Mouse (Mus musculus): ENCODE data around the gene Tcf12.
A peak's percentile ranks its signal among the peaks of the same experiment; 100 is the strongest.

Gene Tcf12

GRCm38 (mm10) chr9:71895931-71896724 lies 215.5 kb downstream of the Tcf12 start:
- no peak for DNase-seq

- DNase-seq: no peak
Observed at GRCm38 (mm10) chr9:71895291-71895690, 216.4 kb downstream of the Tcf12 start.

GRCm38 (mm10) chr9:71894943-71895286 lies 216.8 kb downstream of the Tcf12 start:
- no peak for DNase-seq

- DNase-seq: no peak
Observed at GRCm38 (mm10) chr9:71894246-71894942, 217.3 kb downstream of the Tcf12 start.

- no peak for DNase-seq
Observed at GRCm38 (mm10) chr9:71888450-71888849, 223.2 kb downstream of the Tcf12 start.

GRCm38 (mm10) chr9:71880629-71881028 lies 231.0 kb downstream of the Tcf12 start:
- DNase-seq: no peak

- no peak for DNase-seq
Observed at GRCm38 (mm10) chr9:71879972-71880371, 231.7 kb downstream of the Tcf12 start.

GRCm38 (mm10) chr9:71879415-71879814 lies 232.3 kb downstream of the Tcf12 start:
- no peak for DNase-seq

GRCm38 (mm10) chr9:71877867-71878266 lies 233.8 kb downstream of the Tcf12 start:
- no peak for DNase-seq

- no peak for DNase-seq
Observed at GRCm38 (mm10) chr9:71874761-71875160, 236.9 kb downstream of the Tcf12 start.

GRCm38 (mm10) chr9:71874035-71874572 lies 237.6 kb downstream of the Tcf12 start:
- no peak for DNase-seq

- DNase-seq: no peak
Observed at GRCm38 (mm10) chr9:71863338-71863737, 248.3 kb downstream of the Tcf12 start.

- no peak for DNase-seq
Observed at GRCm38 (mm10) chr9:71861629-71862028, 250.0 kb downstream of the Tcf12 start.

GRCm38 (mm10) chr9:71857926-71858325 lies 253.7 kb downstream of the Tcf12 start:
- no peak for DNase-seq

- DNase-seq: no peak
Observed at GRCm38 (mm10) chr9:71853904-71854303, 257.8 kb downstream of the Tcf12 start.

GRCm38 (mm10) chr9:71850283-71850682 lies 261.4 kb downstream of the Tcf12 start:
- no peak for DNase-seq

- peak; percentile 12 for DNase-seq
Observed at GRCm38 (mm10) chr9:71848392-71848791, 263.3 kb downstream of the Tcf12 start.

- no peak for DNase-seq
Observed at GRCm38 (mm10) chr9:71847921-71848320, 263.8 kb downstream of the Tcf12 start.

- no peak for DNase-seq
Observed at GRCm38 (mm10) chr9:71841850-71842249, 269.8 kb downstream of the Tcf12 start.

GRCm38 (mm10) chr9:71837366-71837765 lies 274.3 kb downstream of the Tcf12 start:
- DNase-seq: no peak

GRCm38 (mm10) chr9:71836366-71836765 lies 275.3 kb downstream of the Tcf12 start:
- no peak for DNase-seq

- DNase-seq: no peak
Observed at GRCm38 (mm10) chr9:71835203-71835815, 276.4 kb downstream of the Tcf12 start.

- DNase-seq: no peak
Observed at GRCm38 (mm10) chr9:71834707-71835106, 277.0 kb downstream of the Tcf12 start.

All from liver (tissue).